ENCODE assay signal across 20 mouse cellular contexts in genomic region chr16:90964302-90964701, GRCm38 (mm10). TPM values are rescaled to one million over a fixed set of nuclear protein-coding genes. Genes with fewer than 3 reads are reported as not detected.
DNase-seq lines count a peak whose midpoint lies in the region; ATAC-seq and TF ChIP-seq lines count a peak whose summit lies in the region.
"Had no signal": no experiment of that assay in that cellular context is flagged by ENCODE, and none has a peak within 500 bp of the region (broad histone marks: within the 10 kb centered on the region; RNA-seq: fewer than 3 reads in every experiment).

No protein-coding gene starts in this region.

- no peaks in the 10 kb centered on the region for H3K4me1 ChIP-seq in heart, embryonic 10.5 days
- peaks cover 30% of the 10 kb centered on the region for H3K4me1 ChIP-seq in G1E (ENCODE audit: insufficient read depth, low read depth, low read length)
- H3K4me1 ChIP-seq in erythroblast, embryonic 14.5 days (ENCODE audit: control insufficient read depth) = peaks cover 40% of the 10 kb centered on the region
- peaks cover 27% of the 10 kb centered on the region for H3K4me1 ChIP-seq in liver, embryonic 16.5 days (ENCODE audit: control insufficient read depth, low read depth, low read length)
- H3K4me1 ChIP-seq in forebrain, embryonic 16.5 days (replicated peaks; ENCODE audit: control insufficient read depth, insufficient read depth, low read length) = no peaks in the 10 kb centered on the region
- H3K4me1 ChIP-seq: forebrain, embryonic 13.5 days; midbrain, embryonic 15.5 days had no signal

- no peak overlapping the region for H3K9ac ChIP-seq in liver, embryonic 16.5 days (ENCODE audit: low read depth, low read length)
- H3K9ac ChIP-seq in forebrain, embryonic 16.5 days (replicated peaks; ENCODE audit: low read depth, low read length) = no peak overlapping the region
- H3K9ac ChIP-seq: forebrain, embryonic 13.5 days; lung, embryonic 14.5 days; midbrain, embryonic 15.5 days had no signal

- ATAC-seq in G1E (ENCODE audit: extremely low read depth, insufficient number of reproducible peaks, low FRiP score, poor library complexity, severe bottlenecking) = peak; percentile 96
- peak; percentile 99 for ATAC-seq in liver, embryonic 16.5 days (ENCODE audit: low read depth)
- ATAC-seq in forebrain, embryonic 16.5 days = no peak
- ATAC-seq in activated CD4-positive, CD25-positive, alpha-beta regulatory T cell, adult 4 months = no peak
- ATAC-seq: forebrain, embryonic 13.5 days; hindbrain, postnatal 0 days; midbrain, embryonic 15.5 days had no signal

- H3K9me3 ChIP-seq in heart, embryonic 10.5 days = no peaks in the 10 kb centered on the region
- H3K9me3 ChIP-seq in G1E (replicated peaks) = no peaks in the 10 kb centered on the region
- no peaks in the 10 kb centered on the region for H3K9me3 ChIP-seq in erythroblast, embryonic 14.5 days (ENCODE audit: control insufficient read depth, low read length)
- no peaks in the 10 kb centered on the region for H3K9me3 ChIP-seq in liver, embryonic 16.5 days (replicated peaks; ENCODE audit: control insufficient read depth, low read length)
- no peaks in the 10 kb centered on the region for H3K9me3 ChIP-seq in forebrain, embryonic 16.5 days (ENCODE audit: control insufficient read depth, low read length)
- H3K9me3 ChIP-seq: forebrain, embryonic 13.5 days; midbrain, embryonic 15.5 days had no signal

- H3K27me3 ChIP-seq in heart, embryonic 10.5 days (ENCODE audit: insufficient read depth, poor library complexity, severe bottlenecking) = no peaks in the 10 kb centered on the region
- H3K27me3 ChIP-seq in G1E (ENCODE audit: insufficient read depth, low read length) = no peaks in the 10 kb centered on the region
- no peaks in the 10 kb centered on the region for H3K27me3 ChIP-seq in erythroblast, embryonic 14.5 days (ENCODE audit: control insufficient read depth)
- no peaks in the 10 kb centered on the region for H3K27me3 ChIP-seq in liver, embryonic 16.5 days (ENCODE audit: control insufficient read depth, insufficient read depth, low read depth, low read length)
- H3K27me3 ChIP-seq in forebrain, embryonic 16.5 days (replicated peaks; ENCODE audit: control insufficient read depth, insufficient read depth, low read length) = no peaks in the 10 kb centered on the region
- H3K27me3 ChIP-seq: forebrain, embryonic 13.5 days; midbrain, embryonic 15.5 days had no signal

- peak overlapping the region; percentile 31 for H3K4me2 ChIP-seq in liver, embryonic 16.5 days (ENCODE audit: low read depth, low read length)
- H3K4me2 ChIP-seq in forebrain, embryonic 16.5 days (ENCODE audit: low read length) = no peak overlapping the region
- H3K4me2 ChIP-seq: forebrain, embryonic 13.5 days; lung, embryonic 14.5 days; midbrain, embryonic 15.5 days had no signal

- WGBS in heart, embryonic 10.5 days = 61% methylated on average over 10 of the region's 10 CpGs
- 31% methylated on average over 10 of the region's 10 CpGs for WGBS in liver, embryonic 16.5 days (ENCODE audit: insufficient replicate concordance)
- whole genome bisulfite sequencing in forebrain, embryonic 16.5 days = 93% methylated on average over 10 of the region's 10 CpGs

- DNase-seq in heart, embryonic 10.5 days (ENCODE audit: low spot score) = peak; percentile 92
- DNase-seq in heart, adult 11 months = no peak
- peak; percentile 42 for DNase-seq in G1E (ENCODE audit: low spot score)
- no peak for DNase-seq in kidney, adult 18-20 months
- DNase-seq: adrenal gland, postnatal 10 days; cerebellum, adult 9-10 months; heart, postnatal 10 days; kidney, adult 8-10 months; kidney, postnatal 25 days; lung, embryonic 14.5 days; thymus, postnatal 4 days had no signal

- H3K4me3 ChIP-seq in heart, embryonic 10.5 days = no peak overlapping the region
- peak overlapping the region; percentile 7; the same call in 1 of the 2 replicates for H3K4me3 ChIP-seq in G1E (ENCODE audit: low read depth, low read length)
- H3K4me3 ChIP-seq in erythroblast, embryonic 14.5 days (replicated peaks) = peak overlapping the region; percentile 25
- H3K4me3 ChIP-seq in liver, embryonic 16.5 days (ENCODE audit: low read depth, low read length) = 0 out of 2 replicates have a peak overlapping the region, but pooled peaks have one; percentile 7
- H3K4me3 ChIP-seq in forebrain, embryonic 16.5 days (replicated peaks; ENCODE audit: low read length) = no peak overlapping the region
- H3K4me3 ChIP-seq: forebrain, embryonic 13.5 days; left cerebral cortex, adult 2 months; midbrain, embryonic 15.5 days had no signal

- no peak for TF ChIP-seq CTCF in G1E (IDR thresholded peaks at IDR 0.05; ENCODE audit: low read depth, low read length)

- peaks cover 34% of the 10 kb centered on the region for H3K36me3 ChIP-seq in heart, embryonic 10.5 days
- peaks cover 76% of the 10 kb centered on the region for H3K36me3 ChIP-seq in G1E (replicated peaks)
- peaks cover 98% of the 10 kb centered on the region for H3K36me3 ChIP-seq in erythroblast, embryonic 14.5 days (ENCODE audit: control insufficient read depth)
- H3K36me3 ChIP-seq in liver, embryonic 16.5 days (ENCODE audit: control insufficient read depth, insufficient read depth) = peaks cover 47% of the 10 kb centered on the region
- H3K36me3 ChIP-seq in forebrain, embryonic 16.5 days (ENCODE audit: control insufficient read depth, insufficient read depth) = peaks cover 31% of the 10 kb centered on the region

- 0 out of 2 replicates have a peak overlapping the region, but pooled peaks have one; percentile 18 for H3K27ac ChIP-seq in heart, embryonic 10.5 days
- peak overlapping the region; percentile 87 for H3K27ac ChIP-seq in liver, embryonic 16.5 days (ENCODE audit: low read length)
- no peak overlapping the region for H3K27ac ChIP-seq in forebrain, embryonic 16.5 days (ENCODE audit: low read length)
- H3K27ac ChIP-seq: forebrain, embryonic 13.5 days; hindbrain, postnatal 0 days; left cerebral cortex, adult 2 months; macrophage; midbrain, embryonic 15.5 days had no signal

RNA-seq across cellular contexts. Expression of gene Cfap298, which starts 29.4 kb away (rescaled TPM):
- polyA plus RNA-seq in heart, embryonic 10.5 days (2016; fragmentation: Nextera tagmentation; extraction: Ambion mirVana) = 53.1 TPM in 2 replicates
- total RNA-seq in G1E (2014; fragmentation: Nextera tagmentation) (28.7 and 44.8 TPM in 2 replicates), G1E (2017) (56.7 and 73.4 TPM in 2 replicates)
- 70.5 and 72.5 TPM in 2 replicates for polyA plus RNA-seq in G1E (2012)
- polyA plus RNA-seq in erythroblast, embryonic 14.5 days (2012) = 1.9 and 2.1 TPM in 2 replicates
- polyA plus RNA-seq in liver, embryonic 16.5 days (2015; fragmentation: Nextera tagmentation; extraction: Ambion mirVana) = 16.1 and 16.6 TPM in 2 replicates
- polyA plus RNA-seq in forebrain, embryonic 16.5 days (2015; fragmentation: Nextera tagmentation; extraction: Ambion mirVana) = 57.7 and 59.5 TPM in 2 replicates
- polyA plus RNA-seq in activated CD4-positive, CD25-positive, alpha-beta regulatory T cell, adult 4 months (2017; shearing (Covaris generic)) = 10 to 100 TPM; 19.6 to 28.3 TPM

RNA-seq across cellular contexts. Expression of gene Synj1, which starts 46.8 kb away (rescaled TPM):
- 14.3 and 16.5 TPM in 2 replicates for polyA plus RNA-seq in heart, embryonic 10.5 days (2016; fragmentation: Nextera tagmentation; extraction: Ambion mirVana)
- total RNA-seq in G1E (2014; fragmentation: Nextera tagmentation) = 109 and 118 TPM in 2 replicates
- total RNA-seq in G1E (2017) = 32.8 and 37.7 TPM in 2 replicates
- polyA plus RNA-seq in G1E (2012) = 59.5 and 64.8 TPM in 2 replicates
- polyA plus RNA-seq in erythroblast, embryonic 14.5 days (2012) = 8.1 and 8.8 TPM in 2 replicates
- 20.4 and 23.8 TPM in 2 replicates for polyA plus RNA-seq in liver, embryonic 16.5 days (2015; fragmentation: Nextera tagmentation; extraction: Ambion mirVana)
- polyA plus RNA-seq in forebrain, embryonic 16.5 days (2015; fragmentation: Nextera tagmentation; extraction: Ambion mirVana) = 36.0 and 44.9 TPM in 2 replicates
- 10 to 100 TPM; 29.0 to 32.6 TPM for polyA plus RNA-seq in activated CD4-positive, CD25-positive, alpha-beta regulatory T cell, adult 4 months (2017; shearing (Covaris generic))

Comparison
In these comparisons a context has a peak if more than half of its experiments do, and no peak if none do; other contexts are left out.
1. DNase-seq: peak in heart, embryonic 10.5 days (single experiment) and G1E (single experiment); none in heart, adult 11 months (single experiment) and kidney, adult 18-20 months (single experiment).
2. H3K4me3 ChIP-seq: peak in G1E (single experiment), erythroblast, embryonic 14.5 days (single experiment) and liver, embryonic 16.5 days (single experiment); none in heart, embryonic 10.5 days (single experiment) and forebrain, embryonic 16.5 days (single experiment).
3. ATAC-seq: peak in G1E (single experiment) and liver, embryonic 16.5 days (single experiment); none in forebrain, embryonic 16.5 days (single experiment) and activated CD4-positive, CD25-positive, alpha-beta regulatory T cell, adult 4 months (single experiment).